Mouse (Mus musculus): ENCODE measurements around the gene Ndst2.

DNA sequence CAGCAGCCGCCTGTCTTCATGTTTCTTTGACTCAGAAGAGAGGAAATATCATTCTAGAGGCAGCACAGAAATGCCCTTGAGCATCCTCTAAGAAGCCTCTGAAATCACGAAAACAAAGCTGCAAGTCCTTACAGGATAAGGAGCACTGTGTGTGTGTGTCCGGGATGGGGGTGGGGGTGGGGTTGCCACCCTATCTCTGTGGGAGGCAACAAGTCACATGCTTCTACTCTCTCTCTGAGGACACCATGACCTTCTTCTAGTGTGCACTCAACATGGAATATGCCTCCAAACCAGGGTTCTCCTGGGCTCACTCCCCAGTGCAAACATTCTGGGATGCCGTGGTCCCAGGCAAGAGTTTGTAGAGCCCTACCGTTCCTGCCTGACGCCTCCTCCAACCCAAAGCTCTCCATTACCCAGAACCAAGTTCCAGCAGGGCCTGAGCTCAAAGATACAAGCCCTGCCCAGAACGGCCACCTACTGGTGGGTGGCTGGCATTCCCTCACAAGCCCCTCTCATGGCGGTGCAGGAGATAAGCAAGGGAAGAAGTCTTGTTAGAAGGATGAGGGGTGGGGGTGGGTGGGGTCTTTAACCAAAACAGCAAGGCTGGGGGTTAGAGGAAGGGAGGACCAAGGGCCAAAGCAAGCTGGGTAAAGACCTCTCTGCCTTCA is 24.5 kb upstream of the Ndst2 start:
- TF ChIP-seq CTCF (IDR thresholded peaks at IDR 0.05; ENCODE audit: low read depth) (peak; percentile 49), EP300 (optimal IDR thresholded peaks at IDR 0.05) (no peak)
